Mouse (Mus musculus) monocyte, adult 2 months (primary cell): ENCODE data around the gene Fam163a.

Experiments
- DNase-seq, 2 experiments: peaks; one replicate each; pipeline ENCODE4 v3.0.0; 2022; ENCODE audit warnings: low spot score in 2 of 2, low read depth in 1 of 2

The Fam163a gene

GRCm38 (mm10) chr1:156202661-156203060 is 2.2 kb downstream of the Fam163a start:
- DNase-seq = no peak

GRCm38 (mm10) chr1:156201069-156201468 is 3.8 kb downstream of the Fam163a start:
- DNase-seq = no peak

- DNase-seq = no peak
Measured at GRCm38 (mm10) chr1:156197588-156197987, 7.2 kb downstream of the Fam163a start.

- no peak for DNase-seq
Measured at GRCm38 (mm10) chr1:156193292-156193691, 11.5 kb downstream of the Fam163a start.

GRCm38 (mm10) chr1:156192853-156193252 is 12.0 kb downstream of the Fam163a start:
- DNase-seq = no peak

GRCm38 (mm10) chr1:156186646-156187045 is 18.2 kb downstream of the Fam163a start:
- DNase-seq = no peak

GRCm38 (mm10) chr1:156184158-156184571 is 20.7 kb downstream of the Fam163a start:
- DNase-seq = no peak

GRCm38 (mm10) chr1:156183176-156183958 is 21.5 kb downstream of the Fam163a start:
- no peak for DNase-seq

- DNase-seq = no peak
Measured at GRCm38 (mm10) chr1:156179875-156180274, 25.0 kb downstream of the Fam163a start.

GRCm38 (mm10) chr1:156168737-156169136 is 36.1 kb downstream of the Fam163a start:
- no peak for DNase-seq

- no peak for DNase-seq
Measured at GRCm38 (mm10) chr1:156116770-156117169, 88.1 kb downstream of the Fam163a start.

GRCm38 (mm10) chr1:156113884-156114499 is 90.8 kb downstream of the Fam163a start:
- DNase-seq = no peak

- DNase-seq = no peak
Measured at GRCm38 (mm10) chr1:156112142-156112541, 92.7 kb downstream of the Fam163a start.

- no peak for DNase-seq
Measured at GRCm38 (mm10) chr1:156111728-156112127, 93.1 kb downstream of the Fam163a start.

- DNase-seq = no peak
Measured at GRCm38 (mm10) chr1:156111090-156111489, 93.7 kb downstream of the Fam163a start.

- DNase-seq = no peak
Measured at GRCm38 (mm10) chr1:156108400-156108799, 96.4 kb downstream of the Fam163a start.

- DNase-seq = no peak
Measured at GRCm38 (mm10) chr1:156107424-156107823, 97.4 kb downstream of the Fam163a start.

GRCm38 (mm10) chr1:156105381-156105780 is 99.4 kb downstream of the Fam163a start:
- no peak for DNase-seq

GRCm38 (mm10) chr1:156103763-156104162 is 101.1 kb downstream of the Fam163a start:
- no peak for DNase-seq

- DNase-seq = no peak
Measured at GRCm38 (mm10) chr1:156091811-156092210, 113.0 kb downstream of the Fam163a start.

- DNase-seq = no peak
Measured at GRCm38 (mm10) chr1:156090042-156090441, 114.8 kb downstream of the Fam163a start.

- peak in 1 of 2 experiments; percentile 18 for DNase-seq
Measured at GRCm38 (mm10) chr1:156089561-156089960, 115.3 kb downstream of the Fam163a start.

GRCm38 (mm10) chr1:156087586-156087985 is 117.2 kb downstream of the Fam163a start:
- no peak for DNase-seq
